Mouse (Mus musculus) forebrain, embryonic 10.5 days (tissue): ENCODE data around the gene Micall2. TPM values are rescaled to one million over a fixed set of nuclear protein-coding genes. Genes with fewer than 3 reads are reported as not detected.

Experiments used
- DNase-seq: peaks from one replicate; pipeline ENCODE4 v3.0.0-alpha.2; 2017; ENCODE audit warnings: low spot score; ENCODE audit errors: extremely low spot score
- H3K27ac ChIP-seq: fragments of 300-500 bp; sonication (generic); 2 replicates; pipeline ENCODE4 v1.5.1; 2016; ENCODE audit warnings: mild to moderate bottlenecking
- H3K27me3 ChIP-seq: fragments of 300-500 bp; sonication (generic); 2 replicates; pipeline ENCODE4 v1.6.1; 2016; ENCODE audit warnings: mild to moderate bottlenecking; ENCODE audit not compliant: poor library complexity, severe bottlenecking
- H3K36me3 ChIP-seq: fragments of 300-500 bp; sonication (generic); replicated peaks from 2 replicates; pipeline ENCODE4 v1.6.1; 2016; ENCODE audit warnings: mild to moderate bottlenecking, moderate library complexity
- H3K4me1 ChIP-seq: fragments of 300-500 bp; sonication (generic); 2 replicates; pipeline ENCODE4 v1.6.1; 2016
- H3K4me3 ChIP-seq: fragments of 300-500 bp; sonication (generic); 2 replicates; pipeline ENCODE4 v1.5.1; 2016; ENCODE audit warnings: mild to moderate bottlenecking, moderate library complexity
- H3K9me3 ChIP-seq: fragments of 300-500 bp; sonication (generic); 2 replicates; pipeline ENCODE4 v1.6.1; 2016; ENCODE audit warnings: mild to moderate bottlenecking, moderate library complexity
- WGBS: fragments of 180-500 bp; shearing (Covaris S2); methylation state at CpG from one replicate; pipeline ENCODE4 v1.1.7; 2016; 5-methylcytosine and 5-hydroxymethylcytosine counted together
- polyA plus RNA-seq: library from polyadenylated mRNA; unstranded; fragments of >200 nt; fragmentation: Nextera tagmentation; extraction: Ambion mirVana; gene quantifications from 2 replicates; pipeline ENCODE4 v1.2.1, GENCODE M21; 2016

Micall2 gene
- polyA plus RNA-seq, 1 experiment from 2014 or later, result 5.9 TPM

DNA sequence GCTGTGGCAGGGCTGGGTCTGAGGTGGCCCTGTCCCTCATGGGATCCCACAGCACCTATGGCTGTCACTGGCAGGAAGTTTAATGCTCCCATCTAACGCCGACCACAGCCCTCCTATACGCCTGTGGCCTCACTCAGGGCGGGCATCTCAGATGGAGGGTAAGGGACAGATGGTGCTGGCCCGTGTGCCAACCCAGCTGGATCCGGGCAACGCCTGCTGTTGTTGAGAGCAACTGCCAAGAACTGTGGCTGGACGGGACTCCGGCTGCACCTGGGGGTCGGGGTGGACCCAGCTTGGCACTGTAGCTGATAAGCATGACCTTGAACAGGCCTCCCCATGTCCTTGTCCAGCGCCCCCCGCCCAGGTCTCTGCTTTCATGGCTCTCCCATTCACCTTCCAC, 47.8 kb downstream of the Micall2 start:
- H3K9me3 ChIP-seq, result 0 out of 2 replicates have a peak, but pooled peaks cover 2% of the 10 kb centered on the region
- 91% methylated on average over 12 of the region's 12 CpGs for WGBS
- H3K27me3 ChIP-seq, result peaks cover 85% of the 10 kb centered on the region
- no peaks in the 10 kb centered on the region for H3K36me3 ChIP-seq
- H3K4me1 ChIP-seq, result peaks cover 20% of the 10 kb centered on the region
- no peak overlapping the region for H3K27ac ChIP-seq
- DNase-seq, result no peak
- H3K4me3 ChIP-seq, result no peak overlapping the region

DNA sequence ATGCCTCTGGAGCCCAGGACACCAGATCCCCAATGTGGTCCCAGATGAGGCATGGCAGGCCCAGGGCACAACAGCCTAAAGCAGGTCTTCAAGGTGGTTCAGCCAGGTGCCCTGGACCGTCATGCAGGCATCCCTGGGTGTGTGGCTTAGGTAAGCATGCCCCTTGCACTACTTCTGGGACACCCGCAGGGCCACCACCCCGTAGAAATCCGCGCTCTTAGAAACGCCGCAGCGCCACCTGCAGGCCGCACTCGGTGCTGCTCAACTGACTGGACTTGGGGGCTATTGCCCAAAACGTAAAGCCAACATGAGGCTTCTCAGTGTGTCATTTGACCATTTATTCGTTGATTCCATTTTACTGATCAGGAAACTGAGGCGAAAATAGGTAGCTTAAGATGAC, 48.5 kb downstream of the Micall2 start:
- Histone ChIP-seq H3K4me1 (peaks cover 27% of the 10 kb centered on the region), H3K4me3 (no peak overlapping the region), H3K9me3 (no peaks in the 10 kb centered on the region), H3K36me3 (no peaks in the 10 kb centered on the region), H3K27me3 (peaks cover 86% of the 10 kb centered on the region), H3K27ac (no peak overlapping the region)
- peak; percentile 56 for DNase-seq
- WGBS, result 5% methylated on average over 13 of the region's 13 CpGs

DNA sequence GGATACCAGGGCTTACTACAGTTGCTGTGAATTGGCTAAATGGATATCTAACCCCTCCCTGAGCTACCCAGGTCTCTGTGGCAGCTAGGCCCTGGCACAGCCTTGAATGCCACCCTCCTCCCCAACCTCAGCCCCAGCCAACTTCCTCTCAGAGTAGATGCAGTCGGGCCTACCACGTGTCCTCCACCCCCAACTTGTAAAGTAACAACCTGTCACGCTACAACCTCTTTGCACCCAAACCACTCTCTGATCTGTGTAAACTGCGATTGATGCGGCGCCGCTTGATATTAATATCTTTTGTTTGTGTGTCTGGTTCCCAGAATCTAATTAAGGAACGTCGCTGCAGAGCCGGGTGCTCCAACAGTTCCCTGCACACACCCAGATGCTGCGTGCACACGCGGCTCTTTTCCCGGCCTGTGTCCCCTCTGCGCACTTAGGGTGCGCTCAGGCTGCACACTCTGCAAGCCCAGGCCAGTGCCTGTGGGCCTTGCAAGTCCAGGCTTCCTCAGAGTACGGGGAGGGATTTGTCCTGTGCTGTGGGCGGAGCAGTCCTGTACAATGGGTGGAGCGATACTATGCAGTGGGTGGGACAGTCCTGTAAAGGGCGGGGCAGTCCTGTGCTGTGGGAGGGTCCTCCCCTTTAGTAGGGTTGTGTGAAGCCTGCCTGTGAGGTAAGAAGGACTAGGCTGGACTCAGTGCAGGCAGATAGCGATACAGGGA, 49.4 kb downstream of the Micall2 start:
- H3K4me3 ChIP-seq, result peak overlapping the region; percentile 16; the same call in 1 of the 2 replicates
- peak; percentile 51 for DNase-seq
- H3K9me3 ChIP-seq, result no peaks in the 10 kb centered on the region
- no peaks in the 10 kb centered on the region for H3K36me3 ChIP-seq
- WGBS, result 27% methylated on average over 21 of the region's 21 CpGs
- H3K27me3 ChIP-seq, result peaks cover 86% of the 10 kb centered on the region
- peaks cover 36% of the 10 kb centered on the region for H3K4me1 ChIP-seq
- H3K27ac ChIP-seq, result 0 out of 2 replicates have a peak overlapping the region, but pooled peaks have one; percentile 56

DNA sequence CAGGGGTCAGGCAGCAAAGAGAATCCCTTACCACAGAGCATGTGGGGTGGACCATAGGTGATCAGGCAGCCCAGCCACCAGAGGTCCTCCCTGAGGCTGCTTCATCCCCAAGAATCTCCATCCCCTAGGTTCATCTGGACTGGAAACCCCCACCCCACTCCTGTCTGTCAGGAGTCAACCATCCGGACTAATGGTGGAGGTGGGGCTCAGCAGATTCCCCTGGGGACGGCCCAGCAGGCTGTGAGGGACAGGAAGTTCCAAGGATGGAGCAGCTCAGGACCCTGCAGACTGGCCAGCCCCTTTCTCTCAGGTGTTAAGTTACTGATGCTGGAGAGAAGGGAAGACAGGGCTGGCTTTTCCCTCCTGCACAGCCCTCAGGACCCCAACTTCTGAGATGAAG, 52.9 kb downstream of the Micall2 start:
- WGBS, result 5% methylated on average over 2 of the region's 2 CpGs
- Histone ChIP-seq H3K4me3 (no peak overlapping the region), H3K4me1 (peaks cover 45% of the 10 kb centered on the region), H3K36me3 (no peaks in the 10 kb centered on the region), H3K9me3 (no peaks in the 10 kb centered on the region), H3K27ac (no peak overlapping the region), H3K27me3 (peaks cover 98% of the 10 kb centered on the region)
- DNase-seq, result no peak

DNA sequence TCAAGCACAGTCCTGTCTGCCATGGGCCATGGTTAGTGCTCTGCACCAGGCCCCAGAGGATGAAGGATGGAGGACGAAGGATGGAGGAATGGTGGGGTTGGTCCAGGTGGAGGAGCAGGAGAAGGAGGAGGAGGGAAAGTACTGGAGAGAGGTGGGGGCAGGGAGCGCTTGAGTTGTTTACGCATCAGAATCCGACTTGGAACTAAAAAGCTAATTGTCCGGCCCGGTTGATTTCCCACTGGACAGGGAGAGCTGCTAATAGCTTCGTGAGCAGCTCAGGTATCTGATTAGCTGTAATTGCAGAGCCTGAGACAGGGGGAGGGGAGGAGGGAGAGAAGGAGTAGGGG, 53.5 kb downstream of the Micall2 start:
- Histone ChIP-seq H3K9me3 (no peaks in the 10 kb centered on the region), H3K4me1 (peaks cover 44% of the 10 kb centered on the region), H3K4me3 (0 out of 2 replicates have a peak overlapping the region, but pooled peaks have one; percentile 23), H3K36me3 (no peaks in the 10 kb centered on the region), H3K27ac (peak overlapping the region; percentile 60; the same call in 1 of the 2 replicates), H3K27me3 (peaks cover 97% of the 10 kb centered on the region)
- DNase-seq, result no peak
- WGBS, result under 1% methylated on average over 7 of the region's 7 CpGs

DNA sequence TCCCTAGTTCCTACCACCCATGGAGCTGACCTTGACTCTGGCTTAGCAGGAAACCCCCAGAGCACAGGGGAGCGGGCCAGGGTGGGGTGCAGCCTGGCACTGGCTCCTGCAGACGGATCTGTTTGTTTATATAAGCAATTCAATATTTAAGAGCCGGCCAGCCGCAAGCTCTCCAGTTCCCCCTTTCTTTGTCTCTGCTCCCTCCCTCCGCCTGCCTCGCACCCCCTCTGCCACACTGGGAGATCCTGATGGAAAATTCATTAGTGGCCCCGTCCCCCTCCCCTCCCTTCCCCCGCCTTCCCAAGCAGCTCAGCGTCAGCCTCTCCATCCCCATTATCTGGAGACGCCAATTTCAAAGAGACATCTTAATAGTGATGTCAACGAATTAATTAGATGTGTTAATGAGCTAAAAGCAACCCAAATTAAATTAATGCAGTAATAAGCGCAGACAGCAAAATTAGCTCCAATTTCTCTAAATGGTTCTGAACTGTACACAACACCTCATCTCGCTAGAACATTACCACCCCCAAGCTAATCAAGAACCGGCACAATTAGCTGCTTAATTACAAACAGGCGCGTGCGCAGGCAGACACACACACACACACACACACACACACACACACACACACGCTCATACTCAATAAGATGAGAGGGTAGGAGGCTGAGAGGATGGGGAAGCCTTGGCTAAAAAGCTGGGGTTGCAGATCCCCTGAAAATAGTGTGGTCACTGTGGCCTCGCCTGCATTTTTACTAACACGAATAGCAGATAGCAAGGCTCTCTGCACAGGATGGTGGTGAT, 54.1 kb downstream of the Micall2 start:
- Histone ChIP-seq H3K36me3 (no peaks in the 10 kb centered on the region), H3K4me1 (peaks cover 38% of the 10 kb centered on the region), H3K4me3 (peak overlapping the region; percentile 23), H3K27me3 (peaks cover 91% of the 10 kb centered on the region), H3K9me3 (no peaks in the 10 kb centered on the region), H3K27ac (peak overlapping the region; percentile 60; the same call in 1 of the 2 replicates)
- no peak for DNase-seq
- WGBS, result 4% methylated on average over 20 of the region's 20 CpGs

DNA sequence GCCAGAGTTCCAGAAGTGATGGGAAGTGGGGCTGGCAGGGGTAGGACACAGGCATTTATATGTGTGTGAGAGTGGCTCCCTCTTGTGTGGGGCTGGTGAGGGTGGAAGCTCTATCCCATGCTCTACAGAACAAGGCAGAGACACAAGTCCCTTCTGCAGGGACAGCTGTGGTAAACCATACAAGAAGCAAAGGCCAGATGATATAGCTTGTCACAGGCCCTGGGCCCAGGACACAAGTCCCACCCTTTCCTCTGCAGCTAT, 60.5 kb downstream of the Micall2 start:
- Histone ChIP-seq H3K4me1 (peaks cover 24% of the 10 kb centered on the region), H3K4me3 (no peak overlapping the region), H3K27ac (no peak overlapping the region), H3K9me3 (no peaks in the 10 kb centered on the region), H3K36me3 (no peaks in the 10 kb centered on the region), H3K27me3 (peaks cover 86% of the 10 kb centered on the region)
- no peak for DNase-seq

DNA sequence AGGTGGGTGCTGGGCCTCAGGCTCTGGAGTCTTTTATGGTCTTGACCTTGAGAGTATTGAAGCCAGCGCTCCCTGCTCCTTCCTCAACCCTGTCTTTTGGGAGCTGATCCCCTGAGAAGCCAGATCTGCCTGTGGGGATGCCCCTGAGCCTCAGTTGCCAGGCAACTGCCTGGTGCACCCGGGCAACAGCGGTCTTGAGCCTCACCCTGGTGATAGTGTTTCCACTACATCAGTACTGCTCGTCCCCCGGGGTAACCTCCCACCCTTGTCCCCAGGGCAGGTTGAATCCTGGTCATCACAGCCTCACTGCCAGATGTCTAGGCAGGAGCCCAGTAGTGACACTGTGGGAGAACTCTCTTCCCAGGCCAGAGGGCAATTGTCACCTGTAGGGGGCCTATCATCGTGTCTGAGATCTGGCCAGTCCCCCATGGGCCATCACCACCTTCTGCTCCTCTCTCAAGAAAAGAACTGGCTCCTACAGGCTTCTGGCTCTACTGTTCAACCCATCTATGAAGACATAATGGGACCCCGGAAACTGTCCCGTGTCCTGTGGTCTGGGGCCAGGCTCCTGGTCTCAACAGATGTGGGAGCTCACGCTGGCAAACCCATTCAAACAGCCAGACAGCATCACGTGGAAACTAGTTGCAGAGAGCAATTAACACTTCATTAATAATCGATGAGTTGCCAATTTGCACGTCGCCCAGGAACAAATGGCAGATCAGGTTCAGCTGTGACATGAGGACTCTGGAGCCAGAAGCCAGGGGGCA, 61.0 kb downstream of the Micall2 start:
- WGBS, result 56% methylated on average over 13 of the region's 13 CpGs
- Histone ChIP-seq H3K9me3 (no peaks in the 10 kb centered on the region), H3K4me3 (no peak overlapping the region), H3K27ac (no peak overlapping the region), H3K27me3 (peaks cover 88% of the 10 kb centered on the region), H3K4me1 (peaks cover 24% of the 10 kb centered on the region), H3K36me3 (no peaks in the 10 kb centered on the region)
- no peak for DNase-seq

DNA sequence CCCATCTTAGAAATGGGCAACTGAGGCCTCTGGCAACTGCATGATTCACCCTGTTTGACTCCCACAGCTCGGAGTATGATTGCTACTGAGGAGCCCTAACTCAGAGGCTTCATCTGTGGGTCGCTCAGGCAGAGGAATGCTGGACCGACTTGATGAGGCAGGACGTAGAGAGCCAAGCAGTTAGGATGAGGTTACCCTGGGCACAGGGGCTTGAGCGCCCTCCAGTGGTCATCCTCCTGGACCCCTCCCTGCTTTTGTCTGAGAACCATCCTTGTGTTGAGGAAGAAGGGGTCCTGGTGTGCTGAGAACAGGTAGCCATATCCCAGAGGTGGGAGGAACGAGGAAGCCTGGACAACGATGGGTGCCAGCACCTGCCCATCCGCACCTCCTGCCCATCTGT, 66.8 kb downstream of the Micall2 start:
- Histone ChIP-seq H3K4me3 (no peak overlapping the region), H3K4me1 (peaks cover 36% of the 10 kb centered on the region), H3K9me3 (no peaks in the 10 kb centered on the region), H3K27me3 (peaks cover 100% of the 10 kb centered on the region), H3K36me3 (no peaks in the 10 kb centered on the region), H3K27ac (no peak overlapping the region)
- 14% methylated on average over 8 of the region's 8 CpGs for WGBS
- DNase-seq, result peak; percentile 47

DNA sequence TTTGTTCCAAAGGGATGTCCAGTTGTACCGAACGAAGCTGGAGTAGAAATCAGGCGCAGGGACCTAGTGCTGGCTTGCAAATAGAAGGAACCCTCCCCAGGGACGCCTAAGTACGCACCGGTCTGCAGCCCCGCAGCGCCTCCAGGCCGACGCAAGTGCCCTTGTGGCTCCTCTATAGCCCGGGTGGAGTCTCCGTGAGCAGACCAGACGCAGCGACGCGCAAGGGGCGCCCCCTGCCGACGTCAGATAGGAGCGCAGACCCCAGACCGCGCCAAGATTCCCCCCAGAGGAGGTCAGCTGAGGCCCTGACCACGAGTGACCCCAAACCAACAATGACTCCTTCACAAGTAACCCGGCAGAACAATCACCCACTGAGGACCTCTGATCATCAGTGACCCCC, 67.6 kb downstream of the Micall2 start:
- Histone ChIP-seq H3K27ac (no peak overlapping the region), H3K9me3 (no peaks in the 10 kb centered on the region), H3K27me3 (peaks cover 99% of the 10 kb centered on the region), H3K4me3 (no peak overlapping the region), H3K4me1 (peaks cover 35% of the 10 kb centered on the region), H3K36me3 (no peaks in the 10 kb centered on the region)
- under 1% methylated on average over 24 of the region's 24 CpGs for WGBS
- DNase-seq, result peak; percentile 84

DNA sequence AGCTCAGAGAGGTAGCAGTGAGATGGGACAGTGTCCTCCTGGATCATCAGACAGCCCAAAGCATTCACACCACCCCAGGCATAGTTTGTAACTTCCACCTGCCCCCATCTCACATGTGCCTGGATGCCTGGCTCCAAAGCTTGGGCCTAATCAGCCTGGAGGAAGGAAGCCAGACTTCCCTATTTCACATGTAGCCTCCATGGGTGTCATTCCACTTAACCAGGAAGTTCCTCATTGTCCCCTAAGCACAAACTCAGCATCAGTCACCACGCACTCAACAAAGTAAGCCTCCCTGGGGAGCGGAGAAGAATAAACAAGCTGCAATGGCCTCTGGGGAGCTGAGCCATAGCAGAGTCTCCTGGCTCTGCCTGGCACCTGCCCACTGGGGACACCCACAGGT, 69.6 kb downstream of the Micall2 start:
- WGBS, result 51% methylated on average over 2 of the region's 2 CpGs

DNA sequence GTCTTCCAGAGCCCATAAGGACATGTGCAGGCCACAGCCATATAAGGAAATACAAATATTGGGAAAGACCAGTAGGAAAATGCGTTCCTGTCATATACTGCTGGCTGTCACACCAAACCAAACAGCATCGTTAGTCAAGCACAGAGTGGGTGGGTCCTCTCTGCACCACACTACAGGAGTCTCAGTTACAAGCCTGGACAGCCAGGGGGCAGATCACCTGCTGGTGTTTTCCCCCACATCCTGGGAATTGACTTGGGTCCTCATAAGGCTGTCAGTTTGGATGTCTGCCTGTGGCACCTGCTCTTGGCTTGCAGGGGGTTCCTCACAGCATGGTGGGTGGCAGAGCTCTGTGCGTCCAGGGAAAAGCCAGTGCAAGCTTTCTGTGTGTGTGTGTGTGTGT, 70.8 kb downstream of the Micall2 start:
- Histone ChIP-seq H3K4me1 (peaks cover 30% of the 10 kb centered on the region), H3K9me3 (no peaks in the 10 kb centered on the region), H3K4me3 (no peak overlapping the region), H3K27ac (no peak overlapping the region), H3K36me3 (no peaks in the 10 kb centered on the region), H3K27me3 (peaks cover 97% of the 10 kb centered on the region)
- no peak for DNase-seq
- WGBS, result 59% methylated on average over 3 of the region's 3 CpGs

More for the DNA sequence above, 69.6 kb downstream of the Micall2 start:
- H3K27me3 ChIP-seq, result peaks cover 97% of the 10 kb centered on the region
- DNase-seq, result no peak
- peaks cover 30% of the 10 kb centered on the region for H3K4me1 ChIP-seq
- H3K36me3 ChIP-seq, result no peaks in the 10 kb centered on the region
- H3K9me3 ChIP-seq, result no peaks in the 10 kb centered on the region
- no peak overlapping the region for H3K27ac ChIP-seq
- no peak overlapping the region for H3K4me3 ChIP-seq

DNA sequence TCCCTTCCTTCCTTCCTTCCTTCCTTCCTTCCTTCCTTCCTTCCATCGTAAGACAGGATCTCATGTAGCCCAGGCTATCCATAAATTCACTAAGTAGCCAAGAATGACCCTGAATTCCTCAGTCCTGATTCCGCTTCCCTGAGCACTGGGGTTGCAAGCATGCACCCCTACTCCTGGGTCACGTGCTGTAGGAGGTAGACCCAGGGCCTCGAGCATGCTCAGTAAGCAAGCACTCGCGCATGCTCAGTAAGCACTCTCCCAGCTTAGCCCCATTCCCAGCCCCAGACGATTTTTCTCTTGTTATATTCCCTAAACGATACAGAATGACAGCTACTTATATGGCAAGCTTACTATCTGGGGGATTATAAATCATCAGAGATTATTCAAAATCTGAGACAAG, 74.4 kb downstream of the Micall2 start:
- Histone ChIP-seq H3K4me1 (peaks cover 22% of the 10 kb centered on the region), H3K27ac (no peak overlapping the region), H3K27me3 (peaks cover 96% of the 10 kb centered on the region), H3K4me3 (no peak overlapping the region), H3K36me3 (no peaks in the 10 kb centered on the region), H3K9me3 (no peaks in the 10 kb centered on the region)
- DNase-seq, result no peak
- WGBS, result 74% methylated on average over 7 of the region's 8 CpGs
